Mouse (Mus musculus) adrenal gland, postnatal 14 days (tissue): ENCODE measurements at regions not wholly inside any gene's neighbourhood (a gene's known extent, or its start where the extent isn't known, plus 50 kb on each side); places are given as distances from the start of the nearest gene placed in this dataset.

Source experiments
- DNase-seq: peaks from one replicate; pipeline ENCODE4 v3.0.0; 2021; ENCODE audit warnings: mixed read lengths

DNA sequence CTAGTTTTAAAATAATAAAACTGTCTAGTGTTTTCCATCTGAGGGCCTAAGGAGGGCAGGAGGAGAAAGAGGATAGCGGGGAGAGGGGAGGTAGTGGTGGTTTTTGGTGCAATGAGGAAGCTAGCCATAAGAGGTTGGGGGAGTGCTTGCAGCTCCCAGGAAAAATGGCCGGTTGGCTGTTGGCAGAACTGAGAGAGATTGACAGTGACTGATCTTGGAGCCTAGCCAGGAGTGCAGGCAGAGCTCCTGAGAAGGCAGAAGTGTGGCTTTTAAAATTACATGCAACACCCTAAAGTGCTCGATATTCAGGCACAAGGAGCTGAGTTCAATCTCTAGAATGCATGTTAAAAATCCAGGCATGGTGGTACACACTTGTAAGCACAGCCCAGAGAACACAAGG lies 938.3 kb upstream of the 2610301B20Rik start:
- DNase-seq = no peak

- DNase-seq = no peak
Observed at GRCm38 (mm10) chr4:9951441-9951840, 922.9 kb upstream of the 2610301B20Rik start.

DNA sequence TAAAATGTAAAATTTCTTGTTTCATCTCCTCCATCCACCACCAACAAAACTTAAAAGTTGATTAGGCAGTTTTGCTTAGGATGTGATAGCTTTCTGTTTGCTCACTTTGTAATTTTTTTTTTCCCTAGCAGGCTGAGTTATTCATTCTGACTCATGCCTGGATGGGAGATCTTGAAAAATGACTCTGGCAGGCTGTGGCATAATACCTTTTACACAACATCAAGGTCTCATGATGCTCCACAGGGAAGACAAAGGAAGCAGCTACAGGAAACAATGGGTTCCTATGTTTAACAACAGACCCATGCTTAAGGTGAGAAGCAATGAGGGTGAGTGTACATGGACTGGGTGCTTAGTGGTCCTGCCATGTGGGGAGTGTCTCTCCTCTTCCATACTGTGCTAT lies 899.7 kb upstream of the 2610301B20Rik start:
- DNase-seq = no peak

GRCm38 (mm10) chr4:9981354-9982040 lies 892.8 kb upstream of the 2610301B20Rik start:
- no peak for DNase-seq

DNA sequence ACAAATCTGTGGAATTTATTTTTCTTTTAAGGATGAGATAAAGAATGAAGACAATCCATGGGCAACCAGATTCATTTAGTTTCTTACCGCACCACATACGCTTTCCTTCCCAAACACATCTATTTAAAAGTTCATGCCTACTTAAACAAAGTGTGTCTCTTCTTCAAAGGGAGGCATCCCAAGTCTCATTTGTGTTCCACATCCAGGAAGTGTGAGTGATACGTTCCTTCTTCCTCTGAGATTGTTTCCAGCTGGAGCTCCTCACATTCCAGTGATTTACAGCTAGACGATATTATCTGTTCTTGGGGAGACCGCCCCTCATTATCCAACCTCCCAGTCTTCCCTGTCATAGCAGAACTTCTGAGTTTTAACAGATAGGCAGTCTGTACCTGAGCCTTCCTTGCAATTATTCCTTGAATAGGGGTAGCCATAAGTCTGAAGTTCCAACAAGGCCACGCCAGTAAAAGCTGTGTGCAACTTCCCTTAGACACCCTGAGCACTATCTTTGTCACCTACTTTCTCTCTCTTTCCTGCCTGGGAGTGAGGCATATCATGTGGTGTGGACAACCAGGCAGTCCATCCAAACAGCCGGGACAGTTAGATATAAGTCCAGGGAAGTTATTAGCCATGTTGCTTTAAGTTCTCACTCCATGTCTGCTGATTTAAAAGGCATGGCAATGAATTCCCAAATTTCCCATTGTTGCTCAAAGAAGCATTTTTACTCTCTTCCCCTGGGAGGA lies 891.3 kb upstream of the 2610301B20Rik start:
- no peak for DNase-seq

- DNase-seq = no peak
Observed at GRCm38 (mm10) chr4:9993871-9994270, 880.4 kb upstream of the 2610301B20Rik start.

DNA sequence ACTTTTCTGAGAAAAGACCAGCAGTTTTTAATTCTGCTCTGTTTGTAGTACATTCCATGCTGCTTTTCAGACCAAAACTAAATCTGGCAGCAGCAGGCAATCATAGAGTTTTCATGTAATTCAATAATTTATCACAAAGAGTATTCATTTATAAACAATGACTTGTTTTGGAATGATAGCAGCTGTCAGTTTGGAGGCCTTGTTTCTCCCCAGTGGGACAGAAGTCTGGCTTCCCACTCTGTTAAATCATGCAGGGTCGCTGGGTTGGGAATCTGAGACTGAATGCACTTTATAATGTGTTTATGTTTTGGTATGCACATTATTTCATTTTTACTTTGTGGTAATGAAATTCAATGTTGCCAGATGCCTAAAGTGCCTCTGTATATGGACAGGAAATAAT lies 879.8 kb upstream of the 2610301B20Rik start:
- no peak for DNase-seq

DNA sequence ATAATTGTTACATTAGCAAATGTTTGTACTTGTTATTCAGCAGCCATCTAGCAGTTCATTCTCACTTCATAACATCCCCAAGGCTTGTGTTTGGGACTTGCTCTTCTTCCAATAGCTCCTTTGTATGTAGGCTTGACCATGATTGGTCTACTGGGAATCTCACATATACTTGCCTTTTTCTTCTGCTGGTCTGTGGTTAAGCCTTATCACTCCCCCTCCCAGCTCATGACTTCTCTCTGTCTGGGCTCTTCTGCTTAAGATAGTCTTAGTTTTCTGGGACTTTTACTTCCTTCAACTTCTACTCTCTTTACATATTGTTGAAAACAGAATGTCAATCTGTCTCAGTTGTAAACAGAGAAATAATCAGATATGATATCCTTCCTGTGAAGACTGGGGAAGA lies 844.0 kb upstream of the 2610301B20Rik start:
- DNase-seq = no peak

GRCm38 (mm10) chr4:10031764-10032163 lies 842.5 kb upstream of the 2610301B20Rik start:
- DNase-seq = no peak

DNA sequence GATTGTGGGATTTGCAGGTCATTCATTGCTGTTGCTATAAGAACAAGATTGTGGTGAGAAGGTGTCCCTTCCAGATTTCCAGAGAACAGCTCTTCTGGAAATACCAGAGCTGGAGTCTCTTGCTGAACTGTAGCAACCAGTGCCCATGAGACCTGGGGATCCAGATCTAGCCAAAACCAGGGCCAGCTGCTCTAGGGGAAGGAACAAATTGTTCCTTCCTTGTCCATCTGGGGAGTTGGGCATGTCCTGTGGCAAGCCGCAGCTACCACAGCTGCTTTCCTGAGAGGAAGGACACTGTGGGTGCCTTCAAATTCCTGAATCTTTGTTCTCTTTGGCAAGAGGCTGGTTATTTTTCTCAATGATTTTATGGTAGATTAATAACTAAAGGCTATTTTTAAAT lies 839.0 kb upstream of the 2610301B20Rik start:
- DNase-seq = peak; percentile 47

DNA sequence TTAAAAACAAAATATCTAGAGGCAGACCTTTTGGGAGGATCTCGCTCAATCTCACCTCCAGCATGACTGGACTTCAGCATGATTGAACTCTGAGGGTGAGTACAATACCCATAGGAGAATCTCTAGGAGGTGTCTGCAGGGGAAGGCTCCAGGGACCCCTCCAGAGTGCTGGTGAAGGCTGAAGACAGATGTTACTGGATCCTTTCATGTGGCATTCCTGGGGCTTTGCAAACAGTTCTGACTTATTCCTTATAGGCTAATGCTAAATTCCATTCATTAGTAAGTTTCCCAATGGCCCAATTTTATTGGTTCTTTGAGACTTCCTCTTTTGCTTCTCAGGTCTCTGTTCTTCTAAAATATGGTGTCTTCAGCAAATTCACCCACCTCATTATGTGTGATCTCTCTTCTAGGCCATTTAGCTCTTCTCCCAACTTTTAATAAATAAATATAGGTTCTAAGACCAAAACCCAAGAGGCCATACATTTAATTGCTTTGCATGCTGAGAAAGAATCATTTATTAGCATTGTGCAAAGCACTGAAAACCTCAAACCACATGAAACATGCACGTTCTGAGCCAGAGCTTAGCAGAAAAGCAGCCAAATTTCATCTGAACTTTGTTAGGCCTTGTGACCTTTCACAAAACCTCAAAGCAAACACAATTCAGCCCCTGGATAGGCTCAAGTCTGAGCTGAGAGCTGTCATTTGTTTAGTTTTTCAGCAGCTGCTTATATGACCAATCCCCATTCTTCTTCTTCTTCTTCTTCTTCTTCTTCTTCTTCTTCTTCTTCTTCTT lies 832.8 kb upstream of the 2610301B20Rik start:
- no peak for DNase-seq

DNA sequence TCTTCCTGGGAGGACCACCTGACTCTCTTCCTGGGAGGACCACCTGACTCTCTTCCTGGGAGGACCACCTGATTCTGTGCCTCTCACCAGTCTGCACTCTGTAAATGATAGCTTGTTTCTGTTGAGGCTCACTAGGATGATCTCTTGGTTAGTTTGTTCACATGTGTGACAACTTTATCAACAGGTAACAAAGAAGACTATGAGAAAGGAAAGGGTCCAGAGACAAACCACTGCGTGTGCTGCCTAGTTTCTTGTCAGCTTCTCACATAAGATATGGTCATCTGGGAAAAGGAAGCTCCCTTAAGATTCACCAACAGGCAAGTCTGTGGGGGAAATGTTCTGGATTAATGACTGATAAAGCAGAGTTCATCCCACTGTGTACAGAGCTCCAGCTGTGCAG lies 825.5 kb upstream of the 2610301B20Rik start:
- no peak for DNase-seq

DNA sequence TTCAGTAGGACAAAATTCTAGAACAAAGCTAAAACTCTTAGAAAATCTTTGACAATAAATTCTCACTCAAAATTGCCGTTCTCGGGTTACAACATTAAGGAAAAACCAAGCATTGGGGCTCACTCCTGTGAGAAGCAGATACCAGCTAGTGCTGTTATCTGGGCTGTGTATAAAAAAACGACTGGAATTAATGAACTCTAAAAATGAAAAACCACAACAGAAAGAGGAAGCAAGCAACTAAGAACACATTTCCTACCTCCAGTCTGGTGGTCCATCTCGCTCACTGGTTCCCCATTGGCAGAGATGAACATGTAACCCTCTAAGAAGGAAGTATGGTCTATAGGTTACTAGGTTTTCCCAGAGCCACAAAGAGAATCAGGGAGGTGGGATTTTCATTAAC lies 824.9 kb upstream of the 2610301B20Rik start:
- DNase-seq = no peak

- DNase-seq = no peak
Observed at GRCm38 (mm10) chr4:10051296-10052267, 822.7 kb upstream of the 2610301B20Rik start.

DNA sequence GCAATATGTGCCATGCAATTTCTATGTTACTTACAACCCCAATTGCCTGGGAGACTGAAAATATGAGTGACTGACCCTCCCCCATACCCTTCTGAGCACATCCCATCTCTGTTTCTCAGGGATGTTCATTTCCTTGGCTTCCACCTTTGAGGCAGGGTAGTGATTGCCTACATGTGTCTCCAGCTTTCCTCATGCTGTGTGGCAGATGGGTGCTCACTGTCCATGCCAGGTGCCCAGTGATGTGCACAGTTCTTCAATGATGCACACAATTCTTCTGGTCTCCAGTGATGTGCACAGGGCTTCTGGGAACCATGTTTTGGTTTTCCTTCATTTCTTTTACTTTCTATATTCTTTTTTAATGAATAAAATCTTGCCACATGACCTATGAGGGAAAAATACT lies 821.4 kb upstream of the 2610301B20Rik start:
- DNase-seq = no peak

GRCm38 (mm10) chr4:10072500-10073106 lies 801.7 kb upstream of the 2610301B20Rik start:
- DNase-seq = no peak

GRCm38 (mm10) chr4:10079565-10080169 lies 794.6 kb upstream of the 2610301B20Rik start:
- no peak for DNase-seq

DNA sequence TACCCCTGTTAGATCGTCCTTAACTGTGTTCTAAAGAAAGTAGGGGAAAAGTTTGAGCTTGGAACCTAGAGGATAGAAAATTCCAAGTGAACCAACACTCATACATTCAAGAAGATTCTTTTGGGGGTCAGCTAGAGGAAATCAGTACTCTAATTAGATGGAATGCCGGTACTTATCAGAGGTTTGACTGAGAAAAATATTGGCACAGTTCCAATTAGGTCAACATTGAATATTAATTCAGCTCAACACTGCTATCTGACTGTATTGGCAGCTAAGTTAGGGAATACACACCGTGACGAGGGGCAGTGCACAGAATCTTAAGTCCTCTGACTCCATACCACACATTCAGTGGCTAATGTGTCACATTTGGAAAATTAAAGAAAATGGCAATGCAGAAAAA lies 759.5 kb upstream of the 2610301B20Rik start:
- DNase-seq = no peak

DNA sequence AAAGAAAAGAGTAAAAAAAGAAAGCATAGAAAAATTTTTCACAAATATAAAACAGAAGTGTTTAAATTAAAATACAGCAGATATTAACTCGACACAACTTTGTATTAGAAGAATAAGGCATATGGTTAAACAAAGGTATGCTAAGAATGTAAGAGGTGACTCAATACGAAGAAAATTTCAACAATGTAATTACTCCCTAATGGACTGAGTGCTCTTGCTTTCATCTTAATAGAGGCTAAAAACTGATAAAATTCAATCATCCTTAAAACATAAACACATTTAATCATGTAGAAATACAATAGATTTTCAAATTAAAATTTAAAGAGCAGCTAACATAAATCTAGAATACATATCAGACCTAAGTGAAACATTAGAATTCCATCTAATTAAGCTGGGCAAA lies 756.3 kb upstream of the 2610301B20Rik start:
- no peak for DNase-seq

- no peak for DNase-seq
Observed at GRCm38 (mm10) chr4:10124252-10124651, 750.0 kb upstream of the 2610301B20Rik start.
